Mouse (Mus musculus) intestine, embryonic 14.5 days (tissue): ENCODE data around the gene Hk3. TPM values are rescaled to one million over a fixed set of nuclear protein-coding genes. Genes with fewer than 3 reads are reported as not detected.

Experiments used
- ATAC-seq: fragments of 200-750 bp; cut with Nextera tagmentation; replicated peaks from 2 replicates; pipeline ENCODE4 v1.8.0; 2017; ENCODE audit warnings: low read depth, moderate number of reproducible peaks, moderate TSS enrichment, moderate library complexity; ENCODE audit not compliant: low FRiP score, low TSS enrichment
- DNase-seq: peaks from one replicate; pipeline ENCODE4 v3.0.0-alpha.2; 2018; ENCODE audit warnings: low spot score
- H3K27ac ChIP-seq: fragments of 300-500 bp; sonication (generic); 2 replicates; pipeline ENCODE4 v1.5.1; 2014; ENCODE audit warnings: low read depth, mild to moderate bottlenecking, control low read depth
- H3K27me3 ChIP-seq: fragments of 300-500 bp; sonication (generic); replicated peaks from 2 replicates; pipeline ENCODE4 v1.6.1; 2014; ENCODE audit warnings: low read length, control low read depth; ENCODE audit not compliant: control insufficient read depth, insufficient read depth
- H3K36me3 ChIP-seq: fragments of 300-500 bp; sonication (generic); 2 replicates; pipeline ENCODE4 v1.6.1; 2014; ENCODE audit warnings: low read length, control low read depth; ENCODE audit not compliant: control insufficient read depth, insufficient read depth
- H3K4me1 ChIP-seq: fragments of 300-500 bp; sonication (generic); replicated peaks from 2 replicates; pipeline ENCODE4 v1.6.1; 2014; ENCODE audit warnings: low read length, control low read depth, mixed read lengths; ENCODE audit not compliant: control insufficient read depth, insufficient read depth
- H3K4me2 ChIP-seq: fragments of 300-500 bp; sonication (generic); 2 replicates; pipeline ENCODE4 v1.6.1; 2014; ENCODE audit warnings: low read length
- H3K4me3 ChIP-seq: fragments of 300-500 bp; sonication (generic); 2 replicates; pipeline ENCODE4 v1.5.1; 2014; ENCODE audit warnings: low read depth, low read length, control low read depth, mixed read lengths
- H3K9ac ChIP-seq: fragments of 300-500 bp; sonication (generic); 2 replicates; pipeline ENCODE4 v1.6.1; 2014; ENCODE audit warnings: mild to moderate bottlenecking, low read length
- H3K9me3 ChIP-seq: fragments of 300-500 bp; sonication (generic); 2 replicates; pipeline ENCODE4 v1.6.1; 2016; ENCODE audit warnings: low read length, control low read depth; ENCODE audit not compliant: control insufficient read depth
- WGBS: fragments of 180-500 bp; shearing (Covaris S2); extraction: QIAGEN DNeasy Blood & Tissue Kit; methylation state at CpG from one replicate; pipeline ENCODE4 v1.1.7; 2014; 5-methylcytosine and 5-hydroxymethylcytosine counted together
- polyA plus RNA-seq: library from polyadenylated mRNA; unstranded; fragments of >200 nt; fragmentation: Nextera tagmentation; extraction: Ambion mirVana; gene quantifications from 2 replicates; pipeline ENCODE4 v1.2.1, GENCODE M21; 2014

The Hk3 gene
- polyA plus RNA-seq, 1 experiment from 2014 or later = 1.3 TPM

- Histone ChIP-seq H3K4me3 (no peak overlapping the region), H3K36me3 (no peaks in the 10 kb centered on the region), H3K4me1 (no peaks in the 10 kb centered on the region), H3K27me3 (no peaks in the 10 kb centered on the region), H3K4me2 (no peak overlapping the region), H3K9me3 (no peaks in the 10 kb centered on the region), H3K27ac (no peak overlapping the region), H3K9ac (no peak overlapping the region)
- WGBS = 87% methylated on average over 15 of the region's 15 CpGs
- ATAC-seq (no peak), DNase-seq (no peak)
Measured at GRCm38 (mm10) chr13:55011103-55011502, 10.1 kb downstream of the Hk3 start.

GRCm38 (mm10) chr13:55008589-55008988, 12.6 kb downstream of the Hk3 start:
- H3K4me2 ChIP-seq = no peak overlapping the region
- no peak overlapping the region for H3K27ac ChIP-seq
- H3K36me3 ChIP-seq = no peaks in the 10 kb centered on the region
- ATAC-seq (no peak), DNase-seq (no peak)
- H3K9ac ChIP-seq = no peak overlapping the region
- WGBS = 76% methylated on average over 6 of the region's 6 CpGs
- H3K9me3 ChIP-seq = no peaks in the 10 kb centered on the region
- H3K4me3 ChIP-seq = no peak overlapping the region
- H3K4me1 ChIP-seq = no peaks in the 10 kb centered on the region
- no peaks in the 10 kb centered on the region for H3K27me3 ChIP-seq

GRCm38 (mm10) chr13:55006415-55006742, 14.8 kb downstream of the Hk3 start:
- no peaks in the 10 kb centered on the region for H3K27me3 ChIP-seq
- 79% methylated on average over 7 of the region's 7 CpGs for WGBS
- DNase-seq (no peak), ATAC-seq (no peak)
- no peaks in the 10 kb centered on the region for H3K4me1 ChIP-seq
- H3K9ac ChIP-seq = no peak overlapping the region
- no peaks in the 10 kb centered on the region for H3K36me3 ChIP-seq
- H3K4me3 ChIP-seq = no peak overlapping the region
- no peak overlapping the region for H3K4me2 ChIP-seq
- H3K27ac ChIP-seq = no peak overlapping the region
- no peaks in the 10 kb centered on the region for H3K9me3 ChIP-seq

GRCm38 (mm10) chr13:55005691-55006414, 15.3 kb downstream of the Hk3 start:
- Histone ChIP-seq H3K4me1 (no peaks in the 10 kb centered on the region), H3K27me3 (no peaks in the 10 kb centered on the region), H3K27ac (no peak overlapping the region), H3K36me3 (no peaks in the 10 kb centered on the region), H3K9ac (no peak overlapping the region), H3K9me3 (no peaks in the 10 kb centered on the region), H3K4me3 (no peak overlapping the region), H3K4me2 (no peak overlapping the region)
- DNase-seq = no peak
- 44% methylated on average over 31 of the region's 31 CpGs for WGBS
- no peak for ATAC-seq

- DNase-seq = no peak
- no peaks in the 10 kb centered on the region for H3K4me1 ChIP-seq
- H3K4me2 ChIP-seq = no peak overlapping the region
- ATAC-seq = 0 out of 2 replicates have a peak, but pooled peaks have one; percentile 26
- no peaks in the 10 kb centered on the region for H3K36me3 ChIP-seq
- no peak overlapping the region for H3K9ac ChIP-seq
- H3K4me3 ChIP-seq = no peak overlapping the region
- WGBS = 64% methylated on average over 11 of the region's 11 CpGs
- H3K27ac ChIP-seq = no peak overlapping the region
- H3K9me3 ChIP-seq = no peaks in the 10 kb centered on the region
- H3K27me3 ChIP-seq = no peaks in the 10 kb centered on the region
Measured at GRCm38 (mm10) chr13:55004646-55005045, 16.5 kb downstream of the Hk3 start.

GRCm38 (mm10) chr13:55002090-55002489, 19.1 kb downstream of the Hk3 start:
- no peak overlapping the region for H3K9ac ChIP-seq
- H3K9me3 ChIP-seq = no peaks in the 10 kb centered on the region
- H3K4me3 ChIP-seq = no peak overlapping the region
- no peak overlapping the region for H3K27ac ChIP-seq
- DNase-seq (no peak), ATAC-seq (no peak)
- no peak overlapping the region for H3K4me2 ChIP-seq
- 78% methylated on average over 10 of the region's 10 CpGs for WGBS
- H3K27me3 ChIP-seq = no peaks in the 10 kb centered on the region
- H3K36me3 ChIP-seq = no peaks in the 10 kb centered on the region
- no peaks in the 10 kb centered on the region for H3K4me1 ChIP-seq

- Histone ChIP-seq H3K4me3 (no peak overlapping the region), H3K4me2 (no peak overlapping the region), H3K27ac (no peak overlapping the region), H3K27me3 (no peaks in the 10 kb centered on the region), H3K9ac (no peak overlapping the region), H3K4me1 (no peaks in the 10 kb centered on the region), H3K9me3 (no peaks in the 10 kb centered on the region), H3K36me3 (no peaks in the 10 kb centered on the region)
- 76% methylated on average over 10 of the region's 10 CpGs for WGBS
- DNase-seq (no peak), ATAC-seq (no peak)
Measured at GRCm38 (mm10) chr13:55000433-55000832, 20.8 kb downstream of the Hk3 start.

GRCm38 (mm10) chr13:54997568-54997967, 23.6 kb downstream of the Hk3 start:
- DNase-seq = no peak
- H3K4me3 ChIP-seq = no peak overlapping the region
- no peak for ATAC-seq
- no peak overlapping the region for H3K4me2 ChIP-seq
- no peak overlapping the region for H3K9ac ChIP-seq
- H3K27ac ChIP-seq = no peak overlapping the region
- H3K4me1 ChIP-seq = no peaks in the 10 kb centered on the region
- H3K36me3 ChIP-seq = no peaks in the 10 kb centered on the region
- no peaks in the 10 kb centered on the region for H3K9me3 ChIP-seq
- 81% methylated on average over 8 of the region's 8 CpGs for WGBS
- H3K27me3 ChIP-seq = no peaks in the 10 kb centered on the region

- Histone ChIP-seq H3K27ac (no peak overlapping the region), H3K9me3 (no peaks in the 10 kb centered on the region), H3K9ac (no peak overlapping the region), H3K4me3 (no peak overlapping the region), H3K4me1 (no peaks in the 10 kb centered on the region), H3K36me3 (no peaks in the 10 kb centered on the region), H3K27me3 (no peaks in the 10 kb centered on the region), H3K4me2 (no peak overlapping the region)
- no peak for ATAC-seq
- WGBS = 52% methylated on average over 6 of the region's 6 CpGs
- no peak for DNase-seq
Measured at GRCm38 (mm10) chr13:54995161-54995560, 26.0 kb downstream of the Hk3 start.
